Mouse (Mus musculus) ES-E14 (cell line): ENCODE measurements around the gene Pcgf5. TPM values are rescaled to one million over a fixed set of nuclear protein-coding genes. Genes with fewer than 3 reads are reported as not detected.

Experiments used
- DNase-seq: peaks from one replicate; pipeline ENCODE4 v3.0.0-alpha.2; 2013; ENCODE audit warnings: low read depth, low spot score
- H3K27ac ChIP-seq: 2 replicates; pipeline ENCODE4 v1.5.1; 2012; ENCODE audit warnings: low read depth, mild to moderate bottlenecking, low read length, moderate library complexity, mixed read lengths; ENCODE audit not compliant: poor library complexity, insufficient read depth, severe bottlenecking
- H3K36me3 ChIP-seq: 2 replicates; pipeline ENCODE4 v1.6.1; 2012; ENCODE audit warnings: mild to moderate bottlenecking, low read length, moderate library complexity, mixed read lengths; ENCODE audit not compliant: control insufficient read depth, poor library complexity, insufficient read depth, severe bottlenecking
- H3K4me1 ChIP-seq, 2 experiments: fragments of 150-350 bp in 1 of 2; sonication (generic) in 1 of 2; 2 replicates each; pipeline ENCODE4 v1.6.1; 2012; ENCODE audit warnings: low read length in 2 of 2, mild to moderate bottlenecking in 1 of 2, mixed read lengths in 1 of 2; ENCODE audit not compliant: control insufficient read depth in 2 of 2, insufficient read depth in 2 of 2, poor library complexity in 1 of 2
- H3K4me3 ChIP-seq, 2 experiments: fragments of 150-350 bp in 1 of 2; sonication (generic) in 1 of 2; 2 replicates each; pipeline ENCODE4 v1.5.1; 2012; ENCODE audit warnings: low read length in 2 of 2, low read depth in 1 of 2, mild to moderate bottlenecking in 1 of 2, mixed read lengths in 1 of 2; ENCODE audit not compliant: insufficient read depth in 1 of 2, poor library complexity in 1 of 2, severe bottlenecking in 1 of 2
- H3K9ac ChIP-seq: 2 replicates; pipeline ENCODE4 v1.6.1; 2012; ENCODE audit warnings: low read depth, mild to moderate bottlenecking, low read length, mixed read lengths; ENCODE audit not compliant: poor library complexity, insufficient read depth, severe bottlenecking
- H3K9me3 ChIP-seq: fragments of 150-350 bp; sonication (generic); 2 replicates; pipeline ENCODE4 v1.6.1; 2012; ENCODE audit warnings: low read depth, mild to moderate bottlenecking, low read length; ENCODE audit not compliant: control insufficient read depth, insufficient read depth
- CHD2 ChIP-seq: IDR thresholded peaks from 2 replicates; pipeline ENCODE4 v1.6.1; 2014; ENCODE audit warnings: mild to moderate bottlenecking, low read depth, low read length, inconsistent platforms
- HCFC1 ChIP-seq: IDR thresholded peaks from 2 replicates; pipeline ENCODE4 v1.6.1; 2012; ENCODE audit warnings: low read length, inconsistent platforms, borderline replicate concordance; ENCODE audit not compliant: insufficient read depth
- MAFK ChIP-seq: IDR thresholded peaks from 2 replicates; pipeline ENCODE4 v1.6.1; 2014; ENCODE audit warnings: mild to moderate bottlenecking, low read depth, low read length, inconsistent platforms; ENCODE audit not compliant: insufficient read depth
- ZC3H11A ChIP-seq: IDR thresholded peaks from 2 replicates; pipeline ENCODE4 v1.6.1; 2012; ENCODE audit warnings: low read depth, mild to moderate bottlenecking, inconsistent platforms, low read length, borderline replicate concordance
- ZNF384 ChIP-seq: IDR thresholded peaks from 2 replicates; pipeline ENCODE4 v1.6.1; 2012; ENCODE audit warnings: low read depth, low read length, inconsistent platforms
- in situ Hi-C, 2 experiments: fragments of 600-800 bp; cut with MboI; formaldehyde crosslinking; loops; one replicate each; pipeline ENCODE4 v1.15.1; 2025; ENCODE audit warnings: low sequenced_read_pairs in 2 of 2, inconsistent platforms in 1 of 2; ENCODE audit not compliant: unreplicated experiment in 2 of 2
- total RNA-seq: library from RNA; depleted of rRNA; stranded (reverse); fragments of 300-350 nt; gene quantifications from 2 replicates; pipeline ENCODE4 v1.2.3, GENCODE M21; 2012; rRNA removed

The Pcgf5 gene
- total RNA-seq, 1 experiment = 21.5 TPM

GRCm38 (mm10) chr19:36497744-36498143, 149.6 kb downstream of the Pcgf5 start:
- H3K27ac ChIP-seq = no peak overlapping the region
- H3K9me3 ChIP-seq = no peaks in the 10 kb centered on the region
- in situ Hi-C loops = no loop called here
- H3K36me3 ChIP-seq = no peaks in the 10 kb centered on the region
- no peak overlapping the region for H3K9ac ChIP-seq
- no peak for TF ChIP-seq MAFK
- no peak for TF ChIP-seq CHD2
- no peak for TF ChIP-seq ZC3H11A
- TF ChIP-seq HCFC1 = no peak
- TF ChIP-seq ZNF384 = no peak
- H3K4me1 ChIP-seq = peaks cover 6 to 11% of the 10 kb centered on the region in 2 experiments; a peak in 2 of 4 replicates
- H3K4me3 ChIP-seq = no peak overlapping the region
- DNase-seq = no peak

GRCm38 (mm10) chr19:36504716-36505115, 156.6 kb downstream of the Pcgf5 start:
- no peaks in the 10 kb centered on the region for H3K4me1 ChIP-seq
- no peak overlapping the region for H3K4me3 ChIP-seq
- in situ Hi-C loops = no loop called here
- no peak overlapping the region for H3K27ac ChIP-seq
- no peak for DNase-seq
- no peak overlapping the region for H3K9ac ChIP-seq
- no peaks in the 10 kb centered on the region for H3K9me3 ChIP-seq
- no peaks in the 10 kb centered on the region for H3K36me3 ChIP-seq
- TF ChIP-seq HCFC1 = no peak
- TF ChIP-seq ZNF384 = no peak

Other genes starting within 250 kb of the Pcgf5 start
- 5.9 and 6.4 TPM in 2 replicates for gene Ankrd1, start 228.2 kb upstream of the Pcgf5 start, total RNA-seq
- gene Hectd2, start 206.3 kb downstream of the Pcgf5 start, total RNA-seq = 1.8 and 2.3 TPM in 2 replicates